Mouse (Mus musculus) stomach, embryonic 14.5 days (tissue): ENCODE results near the gene Defb22. TPM values are rescaled to one million over a fixed set of nuclear protein-coding genes. Genes with fewer than 3 reads are reported as not detected.

Experiments used
- ATAC-seq: fragments of 200-750 bp; cut with Nextera tagmentation; 2 replicates; pipeline ENCODE4 v1.8.0; 2017; ENCODE audit warnings: low read depth, moderate TSS enrichment; ENCODE audit not compliant: insufficient number of reproducible peaks, insufficient read depth, low FRiP score
- H3K27ac ChIP-seq: fragments of 300-500 bp; sonication (generic); 2 replicates; pipeline ENCODE4 v1.5.1; 2014; ENCODE audit warnings: mild to moderate bottlenecking, low read length, moderate library complexity, mixed read lengths
- H3K27me3 ChIP-seq: fragments of 300-500 bp; sonication (generic); 2 replicates; pipeline ENCODE4 v1.6.1; 2014; ENCODE audit warnings: low read length, control low read depth, mixed read lengths; ENCODE audit not compliant: control insufficient read depth, insufficient read depth
- H3K36me3 ChIP-seq: fragments of 300-500 bp; sonication (generic); 2 replicates; pipeline ENCODE4 v1.6.1; 2014; ENCODE audit warnings: mild to moderate bottlenecking, control low read depth, low read length, moderate library complexity, mixed read lengths; ENCODE audit not compliant: control insufficient read depth, insufficient read depth
- H3K4me1 ChIP-seq: fragments of 300-500 bp; sonication (generic); 2 replicates; pipeline ENCODE4 v1.6.1; 2014; ENCODE audit warnings: low read length, control low read depth, mixed read lengths; ENCODE audit not compliant: control insufficient read depth, insufficient read depth
- H3K4me2 ChIP-seq: fragments of 300-500 bp; sonication (generic); replicated peaks from 2 replicates; pipeline ENCODE4 v1.6.1; 2014; ENCODE audit warnings: low read depth, low read length, control low read depth
- H3K4me3 ChIP-seq: fragments of 300-500 bp; sonication (generic); 2 replicates; pipeline ENCODE4 v1.5.1; 2014; ENCODE audit warnings: low read depth, low read length, control low read depth
- H3K9ac ChIP-seq: fragments of 300-500 bp; sonication (generic); replicated peaks from 2 replicates; pipeline ENCODE4 v1.6.1; 2014; ENCODE audit warnings: low read depth, mild to moderate bottlenecking, control low read depth, low read length, moderate library complexity, mixed read lengths
- H3K9me3 ChIP-seq: fragments of 300-500 bp; sonication (generic); 2 replicates; pipeline ENCODE4 v1.6.1; 2016; ENCODE audit warnings: low read depth, low read length, control low read depth; ENCODE audit not compliant: control insufficient read depth
- WGBS: fragments of 180-500 bp; shearing (Covaris S2); extraction: QIAGEN DNeasy Blood & Tissue Kit; methylation state at CpG from one replicate; pipeline ENCODE4 v1.1.7; 2014; 5-methylcytosine and 5-hydroxymethylcytosine counted together
- polyA plus RNA-seq: library from polyadenylated mRNA; unstranded; fragments of >200 nt; fragmentation: Nextera tagmentation; extraction: Ambion mirVana; gene quantifications from 2 replicates; pipeline ENCODE4 v1.2.1, GENCODE M21; 2014

Defb22 gene
- polyA plus RNA-seq, 1 experiment from 2014 or later: not detected

DNA sequence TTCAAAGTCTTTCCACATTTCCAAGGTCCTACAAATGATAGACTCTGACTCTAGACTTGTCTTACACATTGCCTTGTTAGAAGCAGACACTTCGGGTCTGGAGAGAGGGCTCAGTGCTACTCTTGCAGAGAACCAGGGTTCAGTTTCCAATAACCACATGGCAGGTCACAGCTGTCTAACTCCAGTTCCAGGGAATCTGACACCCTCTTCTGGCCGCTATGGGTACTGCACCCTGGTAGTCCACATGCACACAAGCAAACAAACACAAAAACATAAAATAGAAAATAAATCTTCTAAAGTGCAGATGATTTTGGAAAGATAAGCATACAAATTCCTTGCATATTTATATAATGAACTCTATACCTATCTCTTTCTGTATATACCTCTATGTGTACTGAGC lies 2.9 kb downstream of the Defb22 start:
- Histone ChIP-seq H3K4me2 (no peak overlapping the region), H3K9ac (no peak overlapping the region), H3K27ac (no peak overlapping the region), H3K4me3 (no peak overlapping the region), H3K36me3 (no peaks in the 10 kb centered on the region), H3K9me3 (no peaks in the 10 kb centered on the region), H3K4me1 (no peaks in the 10 kb centered on the region), H3K27me3 (no peaks in the 10 kb centered on the region)
- ATAC-seq: no peak
- WGBS: 67% methylated on average over 2 of the region's 2 CpGs

DNA sequence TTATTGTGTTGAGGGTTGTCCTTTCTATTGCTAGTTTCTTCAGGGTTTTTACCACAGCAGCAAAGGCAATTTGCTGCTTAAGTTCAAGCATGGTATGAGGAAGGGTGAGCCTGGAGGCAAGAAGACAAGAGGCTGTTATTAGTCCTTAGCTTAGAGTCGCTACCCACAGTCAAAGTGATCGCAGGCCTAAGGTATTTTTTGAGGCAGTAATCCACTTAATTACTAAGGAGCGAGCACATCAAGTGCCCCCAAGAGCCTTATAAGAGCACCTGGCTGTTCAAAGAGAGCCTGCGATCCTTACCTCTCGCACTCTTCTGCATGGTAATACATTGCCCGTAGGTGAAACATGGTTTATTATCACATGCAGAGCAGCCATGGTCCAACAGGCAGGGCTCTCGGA lies 8.2 kb downstream of the Defb22 start:
- Histone ChIP-seq H3K9ac (no peak overlapping the region), H3K4me2 (no peak overlapping the region), H3K27me3 (no peaks in the 10 kb centered on the region), H3K4me1 (no peaks in the 10 kb centered on the region), H3K27ac (no peak overlapping the region), H3K36me3 (no peaks in the 10 kb centered on the region), H3K9me3 (no peaks in the 10 kb centered on the region), H3K4me3 (no peak overlapping the region)
- ATAC-seq: no peak
- WGBS: 91% methylated on average over 7 of the region's 7 CpGs

DNA sequence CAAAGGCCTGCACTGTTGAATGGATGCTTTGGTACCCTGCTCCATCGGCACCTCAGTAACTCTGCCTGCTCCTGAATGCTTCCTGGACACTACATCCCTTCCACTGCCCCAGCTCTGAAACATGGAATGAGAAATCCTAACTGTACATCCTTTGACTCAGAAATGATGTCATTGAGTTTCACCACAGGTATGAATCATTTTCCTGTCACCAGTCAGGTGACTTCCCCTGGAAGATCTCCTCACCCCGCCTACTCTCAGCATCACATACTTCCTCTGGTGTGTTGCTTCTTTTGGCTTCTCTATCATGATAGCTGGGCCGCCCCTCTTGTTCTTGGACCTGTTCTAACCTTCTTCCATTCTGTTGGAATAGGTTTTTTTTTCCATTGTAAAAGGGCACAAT lies 9.1 kb downstream of the Defb22 start:
- H3K27ac ChIP-seq: no peak overlapping the region
- no peaks in the 10 kb centered on the region for H3K27me3 ChIP-seq
- no peak for ATAC-seq
- H3K9me3 ChIP-seq: no peaks in the 10 kb centered on the region
- no peak overlapping the region for H3K4me2 ChIP-seq
- H3K4me3 ChIP-seq: no peak overlapping the region
- no peaks in the 10 kb centered on the region for H3K4me1 ChIP-seq
- no peaks in the 10 kb centered on the region for H3K36me3 ChIP-seq
- no peak overlapping the region for H3K9ac ChIP-seq
- WGBS: 90% methylated on average over 3 of the region's 3 CpGs

DNA sequence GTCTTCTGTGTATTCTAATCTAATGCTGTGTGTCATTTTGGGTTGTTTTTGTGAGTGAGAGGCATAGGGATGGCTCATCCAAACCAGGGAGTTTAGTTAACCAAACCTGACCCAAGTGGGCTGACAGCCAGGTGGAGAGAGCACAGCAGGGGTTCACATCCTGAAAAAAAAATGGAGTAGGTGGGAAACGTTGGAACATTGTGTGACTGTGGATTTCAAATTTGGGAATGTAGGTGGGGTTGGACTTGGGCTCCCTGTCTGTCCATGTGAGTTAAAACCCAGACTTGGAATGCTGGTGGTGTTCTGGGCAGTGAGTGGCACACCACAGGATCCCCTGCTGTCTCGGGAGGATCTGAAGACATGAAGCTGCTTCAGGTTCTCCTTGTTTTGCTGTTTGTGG lies 13.2 kb downstream of the Defb22 start, which contains the start of gene Defb20:
Defb20 (plus strand) TSS at position 301 of the 400 bp plus-strand sequence.
- no peak for ATAC-seq
- 66% methylated on average over 2 of the region's 2 CpGs for WGBS

DNA sequence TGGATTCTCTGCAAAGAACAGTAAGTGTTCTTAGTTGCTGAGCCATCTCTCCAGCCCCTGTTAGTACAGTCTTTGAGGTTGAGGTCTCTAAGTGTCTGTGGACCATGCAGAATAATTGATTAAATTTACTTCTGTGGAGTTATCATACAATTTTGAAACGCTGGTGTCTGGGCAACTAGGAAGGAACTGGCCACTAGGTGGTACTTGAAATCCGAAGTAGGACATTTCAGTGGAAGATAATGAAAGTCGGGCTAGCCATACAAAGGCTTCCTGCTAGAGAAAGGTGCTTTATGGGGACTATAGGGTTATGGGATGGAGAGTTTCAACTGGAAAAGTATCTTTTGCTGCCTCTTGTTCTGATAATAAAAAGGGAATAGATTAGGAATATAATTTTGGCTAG lies 17.5 kb downstream of the Defb22 start:
- H3K27me3 ChIP-seq: no peaks in the 10 kb centered on the region
- no peaks in the 10 kb centered on the region for H3K36me3 ChIP-seq
- H3K4me2 ChIP-seq: no peak overlapping the region
- 31% methylated on average over 3 of the region's 3 CpGs for WGBS
- H3K9me3 ChIP-seq: no peaks in the 10 kb centered on the region
- no peaks in the 10 kb centered on the region for H3K4me1 ChIP-seq
- no peak overlapping the region for H3K4me3 ChIP-seq
- H3K9ac ChIP-seq: no peak overlapping the region
- ATAC-seq: no peak
- no peak overlapping the region for H3K27ac ChIP-seq

More for the DNA sequence above, 13.2 kb downstream of the Defb22 start, which contains the start of gene Defb20:
- no peaks in the 10 kb centered on the region for H3K27me3 ChIP-seq
- no peak within 1 kb of the TSS for H3K4me2 ChIP-seq
- H3K36me3 ChIP-seq: no peaks in the 10 kb centered on the region
- H3K27ac ChIP-seq: no peak within 1 kb of the TSS
- H3K4me1 ChIP-seq: no peaks in the 10 kb centered on the region
- no peak within 1 kb of the TSS for H3K4me3 ChIP-seq
- H3K9ac ChIP-seq: no peak within 1 kb of the TSS
- no peaks in the 10 kb centered on the region for H3K9me3 ChIP-seq

DNA sequence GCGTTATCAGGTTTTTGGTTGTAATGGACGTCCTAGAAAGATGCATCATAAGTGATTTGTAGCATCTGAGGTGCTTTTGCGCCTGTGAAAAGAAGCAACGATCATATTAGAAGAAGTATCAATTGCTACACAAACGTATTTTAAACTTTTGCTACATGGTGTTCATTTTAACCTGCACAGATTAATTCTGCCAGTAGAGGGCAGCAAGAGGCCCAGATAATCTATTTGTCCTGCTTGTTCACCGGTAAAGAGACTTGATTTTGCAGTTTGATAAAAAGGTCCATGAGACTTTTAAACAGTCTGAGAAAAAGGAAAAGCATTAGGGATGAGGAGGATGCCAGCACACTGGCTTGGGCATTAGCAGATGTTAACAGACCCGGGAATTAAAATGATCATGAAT lies 19.0 kb downstream of the Defb22 start:
- Histone ChIP-seq H3K27me3 (no peaks in the 10 kb centered on the region), H3K9me3 (no peaks in the 10 kb centered on the region), H3K9ac (no peak overlapping the region), H3K4me2 (no peak overlapping the region), H3K36me3 (no peaks in the 10 kb centered on the region), H3K27ac (no peak overlapping the region), H3K4me3 (no peak overlapping the region), H3K4me1 (no peaks in the 10 kb centered on the region)
- WGBS: 29% methylated on average over 7 of the region's 7 CpGs
- ATAC-seq: no peak

DNA sequence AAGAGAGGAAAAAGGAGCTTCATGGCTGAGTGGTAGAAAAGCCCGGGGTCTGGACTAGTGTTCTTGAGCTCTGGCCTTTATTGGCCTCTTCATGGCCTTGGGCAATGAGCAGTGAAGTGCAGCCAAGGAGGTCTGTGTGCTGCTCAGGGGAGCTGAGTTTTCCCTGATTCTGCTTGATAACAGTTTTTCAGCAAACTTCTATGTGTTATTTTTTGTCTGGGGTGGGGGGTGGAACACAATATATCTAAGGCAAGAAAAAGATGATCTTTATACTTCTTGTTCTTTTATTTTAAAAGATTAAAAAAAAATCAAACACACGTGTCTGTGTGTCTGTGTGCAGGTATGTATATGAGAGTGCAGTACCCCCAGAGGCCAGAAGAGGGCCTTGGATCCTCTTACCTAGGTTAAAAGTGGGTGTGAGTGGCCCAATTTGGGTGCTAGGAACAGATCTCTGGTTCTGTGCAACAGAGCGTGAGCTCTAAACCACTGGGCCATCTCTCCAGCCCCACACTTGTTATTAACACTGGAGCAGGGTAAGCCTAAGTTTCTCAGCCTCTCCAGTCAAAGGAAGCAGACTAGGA lies 25.3 kb downstream of the Defb22 start, which contains the start of gene Defb23:
Defb23 (minus strand) TSS at position 51 of the 581 bp plus-strand sequence.
- Histone ChIP-seq H3K4me2 (no peak within 1 kb of the TSS), H3K9me3 (no peaks in the 10 kb centered on the region), H3K27me3 (no peaks in the 10 kb centered on the region), H3K4me1 (no peaks in the 10 kb centered on the region), H3K9ac (no peak within 1 kb of the TSS), H3K4me3 (no peak within 1 kb of the TSS), H3K36me3 (no peaks in the 10 kb centered on the region), H3K27ac (no peak within 1 kb of the TSS)
- WGBS: 92% methylated on average over 3 of the region's 3 CpGs
- no peak for ATAC-seq

DNA sequence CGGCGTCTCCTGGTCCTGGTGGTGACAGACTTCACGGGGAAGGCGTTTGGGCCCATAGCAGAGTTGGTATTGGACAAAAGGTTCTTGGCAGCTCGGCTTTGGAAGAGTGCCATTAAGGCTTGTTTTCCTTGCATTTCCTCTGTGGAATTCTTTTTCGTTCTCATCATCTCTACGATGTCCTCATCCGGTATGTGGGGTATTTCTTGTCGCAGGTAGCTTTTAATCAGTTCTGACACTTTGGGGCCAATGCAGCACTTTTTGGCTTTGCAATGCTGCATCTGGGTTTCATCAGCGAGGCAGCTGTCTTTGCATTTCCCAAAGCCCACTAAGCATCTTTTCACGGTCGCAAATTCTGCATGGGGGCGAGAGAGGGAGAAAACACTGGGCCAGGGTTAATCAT lies 30.7 kb downstream of the Defb22 start:
- Histone ChIP-seq H3K4me3 (no peak overlapping the region), H3K27me3 (no peaks in the 10 kb centered on the region), H3K9me3 (no peaks in the 10 kb centered on the region), H3K4me2 (no peak overlapping the region), H3K4me1 (no peaks in the 10 kb centered on the region), H3K9ac (no peak overlapping the region), H3K27ac (no peak overlapping the region), H3K36me3 (no peaks in the 10 kb centered on the region)
- ATAC-seq: no peak
- WGBS: 48% methylated on average over 13 of the region's 13 CpGs
